Mouse (Mus musculus) heart, postnatal 10 days (tissue): ENCODE measurements at regions not wholly inside any gene's neighbourhood (a gene's known extent, or its start where the extent isn't known, plus 50 kb on each side); places are given as distances from the start of the nearest gene placed in this dataset.
"Not testable (repeated sequence)": the region's sequence is repeated elsewhere in the genome, so short reads cannot be mapped to it uniquely, and the experiment has no call there.

Experiments
- DNase-seq, 2 experiments: peaks; one replicate each; pipeline ENCODE4 v3.0.0; 2021
- intact Hi-C: fragments of 180-260 bp; cut with DNase I; formaldehyde crosslinking; loops from one replicate; pipeline ENCODE4 v1.15.1; 2025

DNA sequence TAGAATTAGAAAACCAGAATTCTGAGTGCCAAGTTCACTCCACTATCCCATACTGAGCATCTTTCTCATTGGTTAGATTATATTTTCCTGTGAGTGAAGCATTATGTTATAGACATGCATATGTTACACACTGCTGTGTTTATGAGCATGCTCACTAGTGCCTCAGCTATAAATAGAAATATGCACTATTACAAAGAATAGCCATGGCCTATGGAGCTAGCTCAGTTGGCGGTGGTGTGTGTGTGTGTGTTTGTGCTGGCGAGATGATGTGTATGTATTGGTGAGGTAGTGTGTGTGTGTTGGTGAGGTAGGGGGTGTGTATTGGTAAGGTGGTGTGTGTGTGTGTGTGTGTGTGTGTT is 106.2 kb downstream of the Sec31a start:
- intact Hi-C loops = loop anchor here (10.0 kb wide), 1 partner anchor 145 kb away; no protein-coding TSS in a partner anchor
- no peak for DNase-seq

DNA sequence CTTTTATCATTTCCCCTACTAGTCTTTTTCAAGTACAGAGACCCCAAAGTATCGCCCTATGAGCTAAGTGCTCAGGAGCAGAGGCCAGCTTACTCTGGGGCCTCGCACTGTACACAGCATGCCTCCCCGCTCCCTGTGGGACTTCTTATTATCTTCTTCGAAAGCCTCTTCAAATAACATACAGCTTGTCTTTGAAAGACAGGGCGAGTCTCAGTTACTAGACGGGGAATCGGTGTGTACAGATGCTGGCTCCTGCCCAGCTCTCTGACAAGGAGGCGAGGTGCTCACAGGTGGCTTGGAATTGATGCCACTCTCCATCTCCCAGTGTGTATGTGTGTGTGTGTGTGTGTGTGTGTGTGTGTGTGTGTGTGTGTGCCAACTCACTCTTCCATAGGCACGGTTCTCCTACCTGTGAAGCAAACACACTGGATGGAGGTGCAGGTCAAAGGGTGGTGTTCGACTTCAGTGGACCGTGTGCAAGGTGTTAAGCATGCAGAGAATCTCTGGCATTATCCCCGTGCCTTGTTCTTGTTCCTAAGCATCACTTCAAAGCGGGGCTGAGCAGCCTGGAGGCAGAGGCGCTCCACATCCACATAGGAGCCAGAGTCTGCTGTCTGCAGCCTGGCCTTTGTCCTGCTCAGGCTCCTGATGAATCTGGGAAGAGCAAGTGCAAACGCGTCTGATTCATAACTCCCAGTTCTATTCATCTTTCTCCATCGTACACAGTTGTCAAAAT is 106.8 kb downstream of the Sec31a start:
- intact Hi-C loops = loop anchor here (10.0 kb wide), 1 partner anchor 144 kb away; no protein-coding TSS in a partner anchor

DNA sequence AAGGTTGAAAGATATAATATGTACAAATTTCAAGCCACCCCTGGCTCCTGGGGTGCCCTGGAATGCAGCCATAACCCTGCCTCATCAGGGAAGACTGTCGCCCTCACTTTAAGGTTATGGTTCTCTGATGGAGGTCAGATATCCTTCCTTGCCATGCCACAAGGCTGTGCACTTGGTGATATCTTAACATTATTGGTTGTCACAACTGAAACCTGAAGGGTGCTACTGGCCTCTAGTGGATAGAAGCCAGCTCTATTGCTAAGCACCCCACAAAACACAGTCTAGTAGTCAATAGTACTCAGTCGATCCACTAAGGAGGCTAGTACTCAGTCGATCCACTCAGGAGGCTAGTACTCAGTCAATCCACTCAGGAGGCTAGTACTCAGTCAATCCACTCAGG is 111.6 kb downstream of the Sec31a start:
- peak in 1 of 2 experiments; percentile 5 for DNase-seq
- intact Hi-C loops = loop anchor here (5.0 to 10.0 kb wide), 2 partner anchors 140 to 232 kb away; no protein-coding TSS in a partner anchor

More for the DNA sequence above, 106.8 kb downstream of the Sec31a start:
- DNase-seq = no peak

DNA sequence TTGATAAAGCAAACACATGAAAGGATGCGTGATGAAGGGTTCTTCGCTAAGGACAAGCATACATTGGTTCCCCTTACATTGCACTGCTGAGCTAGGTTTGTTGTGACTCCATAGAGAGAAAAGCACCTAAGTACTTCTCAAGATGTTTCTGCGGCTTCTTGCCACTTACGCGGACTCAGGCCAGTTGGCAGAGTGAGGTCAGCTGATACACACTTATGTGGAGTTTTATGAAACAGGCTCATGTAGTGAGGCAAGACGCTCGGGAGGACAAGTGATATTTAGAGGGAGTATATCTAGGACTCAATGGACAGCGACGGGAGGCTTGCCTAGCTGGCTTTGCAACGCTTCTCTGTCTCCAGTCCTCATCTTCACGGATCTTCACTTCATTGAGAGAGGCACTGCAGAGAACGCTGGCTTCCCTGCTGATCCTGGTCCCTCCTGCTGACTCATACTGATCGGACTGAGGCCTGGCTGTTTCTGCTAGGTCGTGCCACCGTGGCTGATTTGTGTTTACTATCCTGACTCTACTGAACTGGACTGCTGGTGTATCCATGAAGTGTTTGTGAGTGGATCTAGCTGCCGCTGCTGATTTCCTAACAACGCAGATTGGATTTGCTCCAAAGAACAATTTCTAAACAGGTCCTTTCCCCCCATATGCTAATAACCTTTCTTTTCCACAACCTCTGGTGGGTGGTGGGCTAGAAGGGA is 113.8 kb downstream of the Sec31a start:
- no peak for DNase-seq
- intact Hi-C loops = loop anchor here (5.0 to 10.0 kb wide), 2 partner anchors 137 to 230 kb away; no protein-coding TSS in a partner anchor

DNA sequence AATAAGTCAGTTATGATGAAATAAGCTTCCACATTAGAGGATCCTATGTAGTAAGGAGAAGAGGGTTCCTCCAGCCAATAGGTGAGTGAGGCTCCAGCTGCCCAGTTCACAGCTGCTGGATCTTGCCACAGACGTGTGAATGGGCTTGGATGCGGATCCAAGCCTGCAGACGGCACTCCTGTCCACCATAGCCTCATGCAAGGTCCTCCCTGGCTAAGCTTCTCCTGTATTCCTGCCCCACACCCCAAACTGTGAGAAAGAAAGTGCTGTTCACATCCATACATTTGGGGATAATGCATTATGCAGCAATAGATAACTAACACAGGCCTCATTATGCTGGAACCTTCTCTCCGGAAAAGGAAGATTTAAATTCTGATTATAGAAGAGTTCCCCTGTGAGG is 116.9 kb downstream of the Sec31a start:
- no peak for DNase-seq
- intact Hi-C loops = no loop called here

DNA sequence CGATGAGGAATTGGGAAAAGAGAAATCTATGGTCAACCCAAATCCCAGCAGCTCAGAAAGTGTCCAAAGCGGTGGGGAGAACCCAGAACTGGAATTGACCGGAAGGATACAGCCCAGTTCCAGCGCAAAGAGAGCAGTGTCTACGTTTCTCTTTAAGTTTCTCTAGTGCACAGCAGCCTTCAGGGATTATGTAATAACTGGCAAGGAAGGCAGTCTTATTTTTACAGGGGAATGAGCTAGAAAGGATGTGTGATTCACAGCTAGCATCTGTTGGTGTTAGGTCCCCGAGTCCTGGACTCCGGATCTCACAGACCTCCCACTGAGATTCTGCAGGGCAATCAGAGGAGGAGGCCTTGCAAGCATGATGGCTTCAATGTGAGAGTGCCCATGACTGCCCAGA is 121.8 kb downstream of the Sec31a start:
- peak; percentile 11 to 12 for DNase-seq
- intact Hi-C loops = no loop called here

DNA sequence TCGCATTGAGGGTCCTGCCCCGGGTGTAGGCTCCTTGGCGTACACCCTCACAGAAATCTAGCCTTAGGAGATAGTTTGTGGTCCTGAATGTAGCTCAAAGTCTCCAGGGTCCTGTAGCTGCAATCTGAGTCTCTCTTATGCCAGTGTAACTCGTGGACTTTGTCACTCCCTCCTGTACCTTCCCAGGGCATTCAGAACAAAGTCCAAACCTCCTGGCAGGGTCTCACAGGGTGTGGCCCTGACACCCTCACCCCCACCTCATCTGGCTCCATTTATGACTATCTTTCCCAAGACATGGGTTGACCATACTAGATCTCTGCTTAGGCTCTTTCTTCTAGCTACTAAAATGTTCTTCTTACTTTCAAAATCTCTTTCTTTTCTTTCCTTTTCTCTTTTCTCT is 120.6 kb upstream of the Tmem150c start:
- no peak for DNase-seq
- intact Hi-C loops = no loop called here

DNA sequence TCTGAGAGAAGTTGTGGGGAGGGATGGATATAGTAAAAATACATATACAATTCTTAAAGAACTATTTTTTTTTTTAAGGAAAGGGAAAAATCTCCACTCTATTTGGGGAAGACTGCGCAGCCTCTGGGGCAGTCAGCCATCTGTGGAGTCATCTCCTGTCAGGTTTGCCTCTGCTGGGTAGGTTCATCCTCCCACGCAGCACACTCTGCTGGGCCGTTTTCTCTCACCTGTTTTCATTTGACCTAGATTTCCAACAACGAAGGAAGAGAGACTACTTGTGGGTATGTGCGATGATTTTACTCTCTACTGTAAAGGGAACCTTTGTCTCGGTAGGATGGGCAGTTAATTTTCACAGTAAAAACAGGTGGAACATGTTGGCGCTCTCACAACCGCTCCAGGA is 119.9 kb upstream of the Tmem150c start:
- DNase-seq = no peak
- intact Hi-C loops = no loop called here

DNA sequence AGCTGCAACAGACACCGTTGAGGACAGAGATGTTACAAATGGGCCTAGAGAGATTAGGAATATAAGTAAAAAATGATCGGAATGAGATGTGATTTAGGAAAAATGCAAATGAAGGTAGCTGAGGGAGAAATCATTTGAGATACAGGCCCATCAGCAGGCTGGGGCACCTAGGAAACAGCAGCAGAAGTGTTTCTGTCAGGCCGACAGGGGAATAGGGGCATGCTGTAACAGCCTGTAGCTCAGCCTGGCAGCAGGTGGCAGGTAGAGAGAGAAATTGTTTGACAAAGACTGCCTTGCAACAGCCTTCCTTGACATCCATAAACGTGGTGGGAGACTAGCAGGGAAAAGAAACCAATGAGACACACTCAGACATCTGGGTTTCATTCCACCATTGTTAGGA is 115.1 kb upstream of the Tmem150c start:
- intact Hi-C loops = no loop called here
- no peak for DNase-seq

DNA sequence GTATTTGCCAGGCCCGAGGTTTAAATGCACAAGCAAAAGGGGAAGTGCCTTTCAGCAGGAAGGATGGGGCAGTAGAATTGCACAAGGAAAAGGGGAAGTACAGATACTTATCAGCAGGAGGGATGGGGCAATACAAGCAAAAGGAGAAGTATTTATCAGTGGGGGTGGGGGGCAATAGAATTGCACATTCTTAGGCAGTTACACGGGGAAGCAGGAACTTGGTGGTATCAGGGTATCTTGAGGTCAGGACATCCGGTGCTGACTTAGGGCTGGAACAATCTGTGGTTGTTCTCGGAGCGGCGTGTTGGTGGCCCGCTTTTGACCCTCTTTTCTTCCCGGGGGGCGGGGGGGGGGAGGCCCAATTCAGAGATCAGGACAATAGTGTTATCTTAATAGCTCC is 112.4 kb upstream of the Tmem150c start:
- intact Hi-C loops, DNase-seq: not testable (repeated sequence)

DNA sequence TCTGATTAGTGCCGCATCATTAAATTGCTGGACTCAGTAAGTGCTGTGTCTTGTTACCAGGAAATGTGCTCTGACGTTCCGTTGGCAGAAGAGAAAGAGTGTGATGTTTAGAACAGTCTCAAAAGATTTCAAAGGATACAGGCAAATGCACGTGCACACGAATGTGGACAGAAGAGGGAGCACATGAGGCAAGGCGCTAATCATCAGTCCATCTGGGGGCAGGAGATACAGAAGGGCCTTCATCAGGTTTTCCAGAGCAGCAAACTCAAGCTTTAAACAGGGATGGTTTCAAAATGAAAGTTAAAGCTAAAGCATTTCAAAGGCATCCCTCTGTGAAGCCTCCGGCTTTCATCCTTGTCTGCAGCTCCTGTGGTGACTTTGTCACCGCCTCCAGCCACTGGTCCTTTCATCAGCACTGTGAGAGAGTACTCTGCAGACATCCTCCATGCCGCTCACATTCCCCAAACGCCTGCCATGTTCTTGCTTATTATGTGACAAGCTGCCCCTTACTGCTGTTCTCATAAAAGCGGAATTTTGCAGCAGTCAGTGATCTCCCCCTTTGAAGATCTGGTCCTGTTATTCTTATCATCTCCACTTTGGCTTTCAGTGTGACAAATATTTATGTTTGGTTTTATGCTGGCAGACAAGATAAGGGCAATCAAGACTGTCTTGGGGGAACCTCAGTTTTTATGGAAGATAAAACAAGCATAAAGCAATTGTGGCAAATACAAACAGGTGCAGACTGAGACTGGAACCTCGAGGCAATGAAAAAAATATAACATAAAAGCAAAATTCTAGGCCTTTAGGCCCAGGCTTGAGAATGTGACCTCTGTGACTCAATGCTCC is 111.5 kb upstream of the Tmem150c start:
- intact Hi-C loops = no loop called here
- no peak for DNase-seq

DNA sequence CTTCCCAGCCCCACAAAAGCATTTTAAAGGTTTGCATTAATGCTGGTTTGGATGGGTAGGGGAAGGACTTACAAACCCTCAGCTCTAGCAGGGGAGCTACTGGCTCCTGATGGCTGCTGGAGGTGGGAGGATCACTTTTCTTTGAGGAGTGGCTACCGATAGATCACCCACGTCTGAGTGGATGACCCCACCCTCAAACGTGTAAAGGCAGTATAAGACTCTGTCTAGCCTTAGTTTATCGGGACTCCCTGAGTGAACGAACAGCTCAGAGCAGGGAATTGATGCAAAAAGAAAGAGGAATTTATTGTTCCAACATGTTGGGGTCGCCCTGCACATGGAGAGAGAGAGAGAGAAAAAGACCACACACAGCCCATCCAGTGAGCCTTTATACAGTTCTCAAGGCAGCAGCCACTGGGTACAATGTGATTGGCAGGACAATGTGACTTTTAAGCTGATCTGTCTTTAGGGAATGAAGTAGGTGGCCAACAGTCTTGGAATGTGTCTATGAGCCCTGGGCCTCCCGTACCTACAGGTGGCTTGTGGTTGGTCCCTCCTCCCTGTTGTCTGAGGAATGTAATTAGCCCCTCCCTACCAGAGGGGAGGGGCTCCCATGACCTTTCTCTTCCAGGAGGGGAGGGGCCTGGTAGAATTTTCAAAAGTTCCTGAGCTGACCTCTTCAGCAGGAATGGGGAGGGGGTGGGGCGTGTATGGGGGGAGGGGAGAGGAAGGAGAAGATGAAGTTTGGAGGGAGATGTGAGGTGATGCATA is 108.7 kb upstream of the Tmem150c start:
- no peak for DNase-seq
- intact Hi-C loops = no loop called here

DNA sequence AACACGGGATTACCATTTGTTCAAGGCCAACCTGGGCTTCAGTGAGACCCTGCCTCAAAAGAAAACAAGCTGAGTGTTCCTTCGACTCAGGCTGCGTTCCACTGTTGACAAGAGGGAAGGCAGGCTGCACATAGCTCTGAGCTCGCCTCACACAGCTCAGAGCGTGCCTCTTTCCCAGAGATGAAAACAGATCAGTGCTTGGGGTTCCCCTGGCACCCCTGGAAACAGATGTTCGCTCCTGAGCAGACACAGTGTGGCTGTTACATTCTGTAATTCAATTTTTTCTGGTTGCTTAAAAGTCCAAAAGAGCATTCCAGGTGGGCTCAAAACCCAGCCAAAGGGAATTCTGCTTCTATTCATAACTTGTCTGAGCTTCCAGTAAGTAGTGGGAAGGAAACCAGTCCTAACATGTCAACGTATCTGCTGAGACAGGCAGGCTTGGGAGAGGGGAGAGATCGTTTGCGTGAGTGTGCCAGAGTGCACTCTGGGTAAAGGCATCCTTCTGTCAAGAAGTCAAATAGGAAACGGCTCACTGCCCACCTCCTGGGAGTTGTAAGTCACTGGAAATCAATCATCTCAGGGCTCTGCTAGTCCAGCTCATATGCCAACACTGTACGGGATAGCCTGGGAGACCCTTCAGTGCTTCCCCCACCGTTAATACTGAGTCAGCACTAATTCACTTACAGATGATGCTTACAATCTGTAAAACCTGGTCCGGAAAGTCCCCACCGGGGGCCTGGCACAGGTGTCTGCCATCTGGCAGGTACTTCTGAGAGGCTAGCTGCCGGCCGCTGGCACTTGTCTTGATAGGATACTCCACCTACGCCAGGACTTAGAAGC is 107.3 kb upstream of the Tmem150c start:
- DNase-seq = no peak
- intact Hi-C loops = no loop called here

DNA sequence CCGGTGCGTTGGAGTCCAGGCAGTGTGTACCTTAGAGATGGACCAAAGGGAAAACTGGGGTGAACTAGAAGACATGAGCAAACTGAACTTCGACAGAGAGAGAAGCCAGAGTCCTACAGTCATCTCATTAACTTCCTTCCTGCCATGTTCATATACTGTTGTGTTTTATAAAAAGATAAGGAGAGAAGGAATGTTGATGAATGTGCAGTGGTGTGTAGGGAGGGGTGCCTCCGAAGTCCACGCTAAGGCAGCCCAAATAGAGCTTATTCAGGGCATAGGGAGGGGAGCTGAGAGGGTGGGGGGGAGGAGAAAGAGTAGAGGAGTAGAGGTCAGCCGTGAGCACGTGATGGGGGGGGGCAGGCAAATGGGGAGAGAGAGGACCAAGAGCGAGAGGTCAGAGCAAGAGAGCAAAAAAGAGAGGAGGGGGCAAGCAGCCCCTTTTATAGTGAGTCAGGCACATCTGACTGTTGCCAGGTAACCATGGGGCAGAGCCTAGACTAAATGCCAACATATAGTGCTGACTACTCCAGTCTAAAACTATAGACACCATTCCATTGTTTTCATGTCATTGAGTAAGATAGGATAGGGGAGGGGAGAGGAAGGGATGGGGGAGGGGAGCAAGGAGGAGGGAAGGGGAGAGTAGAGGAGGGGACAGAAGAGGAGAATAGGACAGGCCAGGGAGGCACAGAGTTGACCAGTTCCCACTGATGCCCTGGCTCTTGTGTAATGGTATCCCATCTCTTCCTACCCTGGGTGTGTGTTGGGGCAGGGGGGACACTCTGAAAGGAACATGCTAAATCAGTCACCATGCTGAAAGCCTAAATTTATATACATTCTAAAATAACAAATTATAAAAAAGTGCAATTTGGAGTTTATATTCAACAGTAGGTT is 100.4 kb upstream of the Tmem150c start:
- DNase-seq = no peak
- intact Hi-C loops = no loop called here

DNA sequence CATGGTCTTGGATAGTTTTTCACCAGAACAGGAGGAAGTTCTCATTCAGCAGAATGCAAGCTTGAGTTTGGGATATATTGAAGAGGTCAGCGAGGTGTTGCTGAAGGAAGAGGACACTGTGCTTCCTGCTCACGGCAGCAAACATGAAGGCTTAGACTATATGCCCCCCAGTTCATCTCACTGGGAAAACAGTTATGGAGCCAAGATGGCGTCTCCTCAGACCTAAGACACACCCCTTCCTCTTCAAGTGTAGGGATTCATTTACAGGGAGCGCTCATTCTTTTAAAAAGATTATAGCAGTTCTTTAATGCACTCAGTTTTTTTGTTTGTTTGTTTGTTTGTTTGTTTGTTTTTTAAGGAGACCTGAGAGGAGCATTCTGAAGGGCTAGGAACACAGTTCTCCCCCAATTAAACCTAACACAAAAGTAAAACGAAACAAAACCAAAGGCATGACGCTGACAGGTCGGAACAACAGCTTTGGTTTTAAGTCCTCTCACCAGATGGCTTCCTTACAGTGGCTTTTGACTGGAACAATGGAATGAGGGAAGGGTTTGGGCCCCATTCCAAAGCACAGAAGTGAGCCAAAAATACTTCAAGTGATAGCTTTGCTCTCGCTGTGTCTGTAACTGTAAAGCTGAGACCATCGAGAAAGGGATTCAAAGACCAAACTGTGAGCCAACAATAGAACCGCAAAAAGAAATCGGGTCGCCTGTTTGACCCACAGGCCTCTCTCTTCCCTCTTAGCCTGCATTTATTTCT is 99.5 kb upstream of the Tmem150c start:
- DNase-seq = peak; percentile 76 to 79
- intact Hi-C loops = no loop called here

DNA sequence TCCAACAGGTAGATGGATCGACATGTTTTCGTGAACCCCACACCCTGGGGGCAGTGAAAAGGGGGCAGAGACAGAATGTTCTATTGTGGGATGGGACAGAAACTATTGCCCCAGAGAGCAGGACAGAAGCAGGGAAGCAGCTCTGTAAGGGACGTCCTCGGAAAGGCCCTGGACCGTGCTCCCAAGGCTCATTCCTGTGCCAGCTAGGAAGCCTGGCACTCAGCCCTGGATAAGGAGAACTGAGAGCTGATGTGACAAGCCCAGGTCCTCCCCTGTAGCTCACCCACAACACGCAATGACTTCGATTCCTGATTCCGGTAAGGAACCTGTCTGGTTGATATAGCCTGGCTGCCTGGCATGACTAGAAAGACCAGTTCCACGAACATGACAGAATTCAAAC is 95.7 kb upstream of the Tmem150c start:
- no peak for DNase-seq
- intact Hi-C loops = no loop called here

DNA sequence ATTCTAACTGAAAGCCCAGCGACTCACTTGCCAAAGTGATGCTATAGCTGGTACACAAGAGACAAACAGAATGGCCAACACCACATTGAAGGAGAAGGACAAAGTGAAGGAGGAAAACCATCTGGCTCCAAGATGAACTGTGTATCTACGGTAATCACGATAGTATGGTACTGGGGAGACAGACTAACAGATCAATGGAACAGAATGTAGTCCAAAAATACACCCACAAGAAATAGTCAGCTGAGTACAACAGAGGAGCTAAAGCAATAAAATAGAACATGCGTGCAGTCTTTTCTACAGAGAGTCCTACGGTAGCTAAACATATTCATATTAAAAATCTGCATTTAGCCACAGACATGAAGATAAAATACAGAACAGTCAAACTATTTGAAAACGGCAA is 92.4 kb upstream of the Tmem150c start:
- intact Hi-C loops = no loop called here
- DNase-seq = no peak

DNA sequence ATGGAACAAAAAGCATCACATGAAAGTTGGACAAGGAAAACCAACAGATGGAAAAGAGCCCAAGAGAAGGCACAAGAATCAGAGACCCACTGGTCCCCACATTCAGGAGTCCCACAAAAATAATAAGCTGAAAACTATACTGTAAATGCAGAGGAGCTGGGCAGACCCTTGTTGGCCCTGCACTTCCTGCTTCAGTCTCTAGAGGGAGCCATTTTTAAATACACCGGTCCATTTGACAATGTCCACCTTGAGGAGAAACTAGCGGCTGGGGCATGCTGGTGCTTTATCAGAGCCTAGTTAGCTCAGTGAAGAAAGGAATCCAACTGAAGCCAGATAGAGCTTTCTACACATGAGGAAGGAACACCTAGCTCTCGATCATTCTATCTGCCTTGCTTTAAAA is 90.1 kb upstream of the Tmem150c start:
- intact Hi-C loops = loop anchor here (5.0 kb wide), 1 partner anchor 73 kb away; no protein-coding TSS in a partner anchor

More for the DNA sequence above, 90.1 kb upstream of the Tmem150c start:
- DNase-seq = peak; percentile 11 to 28
